Mouse (Mus musculus) brain, adult 2 months (tissue): ENCODE results near the gene Dusp13.

Experiments used
- DNase-seq: peaks from one replicate; pipeline ENCODE4 v3.0.0; 2011; ENCODE audit warnings: low read depth, low spot score

The Dusp13 gene

DNA sequence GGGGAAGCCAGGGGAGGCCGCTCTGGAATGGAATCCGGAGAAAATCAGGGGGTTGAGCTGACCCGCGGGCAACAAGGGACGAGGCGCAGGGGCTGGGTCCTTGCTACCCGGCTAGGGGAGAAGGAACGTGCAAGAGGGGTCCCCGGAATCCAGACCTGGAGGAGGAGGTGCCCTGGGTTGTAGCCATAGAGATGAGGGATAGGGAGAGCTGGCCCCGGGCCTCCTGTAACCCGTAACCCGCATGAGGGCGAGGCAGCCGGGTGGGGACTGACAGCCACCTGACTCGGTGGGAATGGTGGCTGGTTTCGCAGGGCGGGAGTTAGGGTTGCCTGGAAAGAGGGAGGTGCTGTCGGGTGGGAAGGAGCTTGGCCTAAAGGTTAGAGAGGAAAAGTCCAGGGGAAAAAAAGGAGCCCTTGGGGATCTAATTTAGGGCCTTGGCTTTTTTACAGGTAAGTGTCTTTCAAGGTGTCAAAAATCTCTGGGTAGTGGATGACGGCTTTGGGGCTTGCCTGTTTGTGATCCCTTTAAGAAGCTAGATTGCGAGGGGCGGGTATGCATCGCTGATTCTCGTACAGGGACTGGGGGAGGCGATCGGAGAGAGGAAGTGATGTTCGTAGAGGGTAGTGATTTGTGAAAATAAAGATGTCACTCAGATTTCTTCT, at the start of gene Dusp13:
Dusp13 (minus strand) TSS at position 301 of the 662 bp plus-strand sequence.
- DNase-seq = peak; percentile 90

DNA sequence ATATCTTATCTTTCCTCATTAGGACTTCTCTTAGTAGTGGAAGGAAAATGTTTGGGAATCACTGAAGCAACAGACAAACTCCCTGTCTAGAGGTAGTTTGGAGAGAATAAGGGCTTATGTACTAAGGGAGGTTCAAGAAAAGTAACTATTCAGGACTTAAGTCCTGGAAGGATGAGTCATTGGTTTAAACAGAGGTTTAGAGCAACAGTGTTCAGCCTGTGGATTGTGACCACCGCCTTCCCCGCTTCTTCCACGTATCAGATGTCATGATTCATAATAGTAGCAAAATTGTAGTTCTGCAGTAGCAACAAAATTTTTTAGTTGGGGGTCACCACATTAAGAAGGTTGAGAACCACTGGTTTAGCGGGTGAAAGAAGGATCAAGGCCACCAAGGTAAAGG, 49.7 kb upstream of the Dusp13 start:
- no peak for DNase-seq

DNA sequence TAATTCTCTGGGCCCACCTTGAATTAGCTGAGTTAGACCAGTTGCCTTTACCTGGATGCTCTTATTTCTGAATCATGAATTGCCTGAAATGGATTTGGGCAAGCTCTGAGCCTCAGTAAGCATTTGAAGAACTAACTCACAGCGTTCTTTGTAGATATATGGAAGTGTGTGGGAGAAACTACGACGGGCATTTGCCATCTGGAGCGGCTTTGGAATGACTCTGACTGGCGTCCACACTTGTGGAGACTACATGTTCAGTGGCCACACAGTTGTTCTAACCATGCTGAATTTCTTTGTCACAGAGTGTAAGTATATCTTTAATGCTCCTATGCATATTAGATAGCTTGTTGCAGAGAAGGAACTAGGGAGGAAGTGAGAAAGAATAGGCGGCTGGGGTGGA, 41.3 kb upstream of the Dusp13 start:
- peak; percentile 65 for DNase-seq

DNA sequence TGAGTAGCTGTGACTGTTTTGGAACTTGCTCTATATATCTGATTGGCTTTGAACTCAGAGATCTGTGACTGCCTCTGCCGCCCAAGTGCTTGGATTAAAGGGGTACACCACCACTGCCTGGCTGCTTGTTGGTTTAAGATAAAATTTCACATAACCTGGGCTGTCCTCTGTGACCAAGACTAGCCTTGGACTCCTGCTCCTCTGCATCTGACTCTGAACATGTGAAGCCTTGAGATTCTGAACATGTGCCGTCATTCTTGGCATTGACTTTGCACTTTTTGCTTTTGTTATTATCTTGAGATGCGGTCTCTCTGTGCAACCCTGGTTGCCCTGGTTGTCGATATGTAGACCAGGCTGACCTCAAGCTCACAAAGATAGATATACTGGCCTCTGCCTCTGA, 40.7 kb upstream of the Dusp13 start:
- no peak for DNase-seq

DNA sequence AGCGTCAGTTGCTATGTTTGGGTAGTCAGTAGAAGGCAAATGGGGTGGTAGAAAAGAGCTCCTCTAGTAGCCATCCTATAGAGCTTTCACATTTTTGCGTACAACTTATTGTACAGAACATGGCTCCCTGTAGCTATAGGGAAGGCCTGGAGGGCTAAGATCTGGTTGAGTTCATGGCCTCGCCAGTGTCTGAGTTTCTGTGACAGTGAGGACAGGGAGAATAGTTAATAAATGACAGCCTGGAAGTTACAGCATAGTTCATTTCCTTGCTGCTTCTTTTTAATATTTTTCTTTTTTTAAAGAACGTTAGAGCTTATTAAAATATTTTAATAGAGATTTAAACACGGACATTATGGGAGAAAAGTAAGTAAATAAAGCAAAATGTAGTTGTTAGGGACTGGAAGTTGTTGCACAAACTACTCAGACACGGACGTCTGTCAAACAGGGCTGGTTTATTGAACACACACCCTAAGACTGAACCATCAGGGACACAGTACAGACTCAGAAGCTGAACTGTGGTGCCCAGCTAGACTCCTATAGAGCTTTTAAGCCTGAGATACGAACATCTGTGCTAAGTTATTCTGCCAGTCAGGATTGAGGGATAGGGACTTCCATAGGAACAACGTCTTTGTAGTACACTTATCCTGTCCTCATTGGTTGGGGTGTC, 39.7 kb upstream of the Dusp13 start:
- no peak for DNase-seq

DNA sequence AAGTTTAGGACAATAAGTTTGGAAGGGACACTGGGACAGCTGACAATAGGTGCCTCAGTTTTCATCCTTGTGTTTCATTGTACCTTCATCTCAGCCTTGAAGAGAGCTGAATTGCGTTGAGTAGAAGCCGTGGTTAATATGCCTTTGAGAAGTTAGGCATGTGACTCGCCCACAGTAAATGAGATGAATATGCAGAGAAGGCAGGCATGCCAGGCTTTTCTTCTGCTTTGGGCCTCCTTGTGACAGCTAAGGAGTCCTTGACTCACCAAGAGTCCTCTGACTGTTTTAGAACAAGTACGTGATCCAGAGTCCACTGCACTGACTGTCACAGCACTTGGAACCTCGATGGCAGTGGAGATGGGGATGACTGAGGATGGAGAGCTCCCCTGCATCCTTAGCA, 37.1 kb upstream of the Dusp13 start:
- DNase-seq = peak; percentile 65

DNA sequence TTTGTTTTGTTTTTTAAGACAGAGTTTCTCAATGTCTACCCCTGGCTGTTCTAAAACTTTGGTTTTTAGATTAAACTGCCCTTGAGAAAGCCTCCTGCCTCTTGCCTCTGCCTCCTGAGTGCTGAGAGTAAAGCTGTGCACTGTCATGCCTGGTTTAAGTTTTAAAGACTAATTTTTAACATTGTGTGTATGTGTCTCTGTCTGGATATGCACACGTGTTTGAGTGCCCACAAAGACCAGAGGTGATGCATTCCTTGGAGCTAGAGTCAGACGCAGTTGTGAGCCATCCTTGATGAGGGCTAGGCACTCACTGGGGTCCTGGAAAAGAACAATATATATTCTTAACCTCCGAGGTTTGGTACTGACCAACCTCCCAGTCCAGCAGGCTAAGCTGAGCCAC, 36.4 kb upstream of the Dusp13 start:
- no peak for DNase-seq

DNA sequence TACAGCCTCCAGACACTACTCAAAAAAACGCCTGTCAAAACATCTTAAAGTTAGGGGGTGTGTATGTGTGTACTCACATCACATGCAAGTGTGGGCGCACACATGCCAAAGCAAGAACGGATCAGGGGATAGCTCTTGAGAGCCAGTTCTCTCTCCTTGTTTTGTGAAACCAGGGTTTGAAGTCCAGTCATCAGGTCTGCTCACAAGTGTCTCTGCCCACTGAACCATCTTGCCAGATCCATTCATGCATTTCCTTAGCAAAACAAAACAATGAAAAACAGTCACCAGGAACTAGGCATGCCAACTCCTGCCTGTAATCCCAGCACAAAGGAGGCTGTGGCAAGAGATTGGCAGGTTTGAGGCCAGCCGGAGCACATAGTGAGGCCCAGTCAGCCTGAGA, 35.5 kb upstream of the Dusp13 start:
- DNase-seq = no peak

DNA sequence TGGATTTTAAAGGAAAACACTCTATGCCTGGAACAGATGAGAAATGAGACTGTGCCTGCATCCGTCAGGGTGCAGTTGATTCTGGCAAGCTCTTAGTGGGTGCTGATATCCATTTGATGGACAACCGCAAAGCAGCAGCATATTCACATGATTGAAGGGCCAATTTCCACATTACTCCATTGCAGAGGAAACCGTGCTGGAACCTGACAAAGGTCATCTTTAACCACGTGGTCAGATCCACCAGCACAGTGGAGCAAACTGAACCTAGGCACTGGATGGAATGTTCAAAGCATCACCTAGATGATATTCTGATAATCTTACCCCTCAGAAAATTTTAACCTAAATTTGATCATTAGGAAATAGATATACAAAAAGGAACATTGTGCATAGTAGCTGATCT, 25.2 kb upstream of the Dusp13 start:
- DNase-seq = no peak

DNA sequence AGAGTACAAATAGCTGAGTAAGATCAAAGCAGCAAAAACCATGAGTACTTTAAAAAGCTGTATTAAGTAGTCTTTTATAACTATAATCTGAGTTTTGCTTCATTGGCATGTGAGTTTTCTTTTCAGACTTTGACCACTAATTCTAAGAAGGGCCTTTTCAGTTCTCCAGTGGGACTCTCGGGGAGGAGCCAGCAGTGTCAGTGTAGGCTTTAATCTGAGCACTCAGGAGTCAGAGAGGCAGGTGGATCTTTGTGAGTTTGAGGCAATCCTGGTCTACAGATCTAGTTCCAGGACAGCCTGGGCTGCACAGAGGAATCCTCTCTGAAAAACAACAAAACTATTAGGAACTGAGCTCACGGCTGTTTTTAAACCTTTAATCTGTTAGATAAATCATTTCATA, 23.0 kb upstream of the Dusp13 start:
- no peak for DNase-seq

DNA sequence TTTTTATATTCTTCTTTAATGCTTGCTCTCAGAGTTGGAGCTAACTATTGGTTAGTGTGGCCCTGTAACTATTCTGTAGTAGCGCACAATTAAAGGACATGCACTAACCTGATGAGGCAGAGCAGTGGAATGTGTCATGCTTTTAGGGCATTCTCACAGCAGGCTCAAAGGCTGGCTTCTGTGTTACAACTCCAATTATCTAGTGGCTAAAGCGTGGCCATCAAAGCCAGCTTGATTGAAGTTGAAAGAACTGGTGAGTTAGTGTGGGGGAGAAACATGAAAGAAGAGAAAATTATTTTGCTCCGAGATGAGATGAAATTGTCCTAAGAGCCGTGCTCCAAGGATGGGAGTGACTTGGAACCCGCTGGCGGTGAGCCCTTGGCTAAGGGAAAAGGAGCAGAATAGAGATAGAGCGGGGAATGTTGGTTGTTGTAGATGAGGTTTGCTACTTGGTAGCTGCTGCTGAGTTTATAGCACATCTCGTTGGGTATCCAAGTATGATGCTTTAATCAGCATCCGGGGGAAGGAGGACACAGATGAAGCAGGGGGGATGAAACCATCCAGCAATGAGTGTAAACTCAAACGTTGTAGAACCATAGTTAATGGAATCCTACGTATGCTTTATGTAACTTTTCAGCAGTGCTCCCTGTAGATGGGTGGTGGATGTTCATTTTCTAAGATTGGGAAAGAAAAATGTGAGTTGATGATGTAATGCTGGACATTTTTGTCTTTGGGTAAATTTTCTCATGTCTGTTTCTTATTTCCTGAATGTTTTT, 21.7 kb upstream of the Dusp13 start:
- DNase-seq = peak; percentile 33

DNA sequence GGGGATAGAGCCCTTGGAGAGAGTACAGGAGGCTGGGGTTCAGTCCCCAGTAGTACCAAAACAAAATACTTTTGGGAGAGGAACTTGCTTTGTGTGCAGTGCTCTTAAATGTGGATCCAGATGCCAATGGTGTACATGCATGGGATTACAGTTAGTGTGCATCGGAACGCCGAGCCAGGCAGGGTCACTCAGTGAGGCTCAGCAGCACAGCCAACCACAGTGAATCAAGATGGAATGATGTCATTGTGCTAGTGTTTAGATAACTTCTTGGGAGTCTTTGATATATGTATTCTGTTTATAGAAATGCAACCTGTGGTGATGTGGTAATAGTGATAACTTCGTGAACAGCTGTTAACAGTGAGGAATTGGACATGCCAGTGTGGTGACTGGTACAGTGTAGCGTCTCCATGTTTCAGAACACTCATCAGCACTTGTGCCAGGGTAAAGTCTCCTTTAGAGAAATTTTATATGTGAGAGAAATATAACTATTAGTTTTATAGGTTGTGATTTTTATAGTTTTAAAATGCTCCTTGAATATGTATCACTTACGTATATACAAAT, 15.5 kb upstream of the Dusp13 start:
- no peak for DNase-seq

DNA sequence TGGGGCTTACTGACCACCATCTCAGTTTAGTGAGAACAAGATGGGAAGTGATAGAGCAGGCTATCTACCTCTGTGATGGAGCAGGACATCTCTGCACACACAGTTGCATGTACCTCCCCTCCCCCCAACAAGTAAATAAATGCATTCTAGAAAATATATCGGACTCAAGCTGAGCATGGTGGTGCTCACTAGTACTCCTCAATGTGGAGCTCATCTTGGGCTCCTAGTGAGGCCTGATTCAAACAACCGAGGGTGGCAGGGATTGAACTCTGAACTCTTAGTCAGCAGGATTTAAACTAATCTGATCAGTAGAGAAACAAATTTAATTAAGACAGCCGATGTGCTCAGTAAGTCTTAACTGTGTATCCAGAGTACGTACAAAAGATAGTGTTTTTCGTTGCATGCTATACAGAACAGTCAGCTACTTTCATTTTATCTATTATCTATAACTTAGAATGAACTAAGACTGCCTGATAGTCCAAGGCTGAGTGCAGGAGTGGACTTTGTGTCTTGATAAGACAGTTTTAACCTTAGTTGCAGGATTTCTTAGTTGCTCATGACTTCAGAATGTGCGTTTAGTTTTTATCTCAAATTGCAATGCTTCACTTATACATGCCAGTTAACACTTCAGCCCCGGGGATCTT, 14.9 kb upstream of the Dusp13 start:
- no peak for DNase-seq

DNA sequence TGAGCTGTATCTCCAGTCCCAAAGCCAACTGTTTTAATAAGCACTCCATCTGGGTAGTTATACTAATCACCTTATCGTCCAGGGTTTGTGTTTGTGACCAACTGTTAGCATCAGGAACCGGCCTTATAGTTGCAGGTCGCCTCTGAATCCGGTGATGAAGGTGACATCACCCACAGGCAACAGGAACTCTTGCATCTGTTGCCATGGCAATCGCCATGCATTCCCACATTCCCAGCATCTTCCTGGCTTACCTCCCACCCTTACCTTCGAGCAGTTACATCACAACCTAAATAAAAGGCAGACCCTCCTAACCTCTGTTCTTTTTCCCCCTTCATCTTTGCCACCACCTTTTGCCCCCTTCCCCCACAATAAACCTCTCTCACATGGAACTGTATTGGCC, 13.7 kb upstream of the Dusp13 start:
- DNase-seq = peak; percentile 65

DNA sequence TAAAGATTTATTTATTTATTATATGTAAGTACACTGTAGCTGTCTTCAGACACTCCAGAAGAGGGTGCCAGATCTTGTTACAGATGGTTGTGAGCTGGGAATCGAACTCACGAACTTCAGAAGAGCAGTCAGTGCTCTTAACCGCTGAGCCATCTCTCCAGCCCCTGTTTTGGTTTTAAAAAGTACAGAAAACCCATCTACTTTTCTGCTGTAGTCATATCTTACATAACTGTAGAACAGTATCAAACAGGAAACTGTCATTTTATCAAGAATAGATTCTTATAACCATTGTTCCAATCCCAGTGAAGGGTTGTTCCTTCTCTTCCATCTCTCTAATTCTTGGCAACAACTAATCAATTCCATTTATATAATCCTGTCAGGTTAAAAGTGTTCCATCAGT, 12.8 kb upstream of the Dusp13 start:
- DNase-seq = no peak

DNA sequence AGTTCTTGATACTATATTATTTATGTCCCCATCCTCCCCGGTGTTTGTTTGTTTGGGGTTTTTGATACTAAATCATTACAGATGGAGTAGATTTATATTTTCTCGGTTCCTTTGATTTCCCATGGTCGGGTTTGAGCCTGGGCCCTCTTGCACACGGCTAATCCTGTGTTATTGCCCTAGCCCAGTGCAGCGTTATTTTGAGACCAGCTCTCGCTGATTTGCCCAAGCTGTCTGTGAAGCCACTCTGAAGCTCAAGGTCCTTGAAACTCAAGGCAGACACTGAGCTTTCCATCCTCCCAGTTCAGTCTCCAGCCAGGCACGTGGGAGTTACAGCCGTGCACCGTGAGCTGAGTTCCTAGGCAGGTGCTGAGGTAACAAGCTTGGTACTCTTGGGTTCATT, 10.6 kb upstream of the Dusp13 start:
- no peak for DNase-seq

DNA sequence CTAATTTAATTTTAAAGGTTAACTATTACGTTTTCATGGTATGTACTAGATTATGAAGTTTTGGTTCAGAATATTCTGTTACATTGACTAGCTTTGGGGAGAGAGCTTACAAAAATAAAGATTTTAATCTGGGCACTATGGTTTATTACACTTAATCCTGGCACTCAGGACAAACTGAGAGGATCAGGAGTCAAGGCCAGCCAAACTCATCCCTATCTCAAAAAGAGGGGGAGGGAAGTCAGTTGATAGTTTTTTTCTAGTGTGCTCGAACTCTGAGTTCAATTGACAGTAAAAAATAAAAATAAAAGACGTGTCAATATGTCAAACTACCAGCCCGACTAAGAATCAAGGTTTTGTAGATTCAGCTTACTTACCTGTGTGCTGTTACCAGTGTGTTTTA, 2.4 kb upstream of the Dusp13 start:
- no peak for DNase-seq

DNA sequence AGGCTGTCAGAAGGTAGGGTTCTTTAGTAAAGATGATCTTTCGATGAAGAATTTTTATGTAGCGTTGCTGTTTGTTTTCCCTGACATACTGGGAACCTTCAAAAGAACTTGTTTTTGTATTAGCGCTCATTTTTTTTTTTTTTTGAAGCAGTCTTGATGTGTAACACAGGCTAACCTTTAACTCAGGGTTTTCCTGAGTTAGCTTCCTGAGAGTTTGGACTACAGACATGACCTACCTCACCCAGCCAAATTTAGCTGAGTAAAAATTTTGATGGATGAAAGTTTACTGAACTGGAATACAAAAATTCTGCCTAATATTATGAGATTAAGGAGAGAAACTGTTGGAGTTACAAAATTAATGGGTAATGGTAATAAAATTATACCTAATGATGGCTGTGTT, 1.4 kb upstream of the Dusp13 start:
- DNase-seq = no peak

DNA sequence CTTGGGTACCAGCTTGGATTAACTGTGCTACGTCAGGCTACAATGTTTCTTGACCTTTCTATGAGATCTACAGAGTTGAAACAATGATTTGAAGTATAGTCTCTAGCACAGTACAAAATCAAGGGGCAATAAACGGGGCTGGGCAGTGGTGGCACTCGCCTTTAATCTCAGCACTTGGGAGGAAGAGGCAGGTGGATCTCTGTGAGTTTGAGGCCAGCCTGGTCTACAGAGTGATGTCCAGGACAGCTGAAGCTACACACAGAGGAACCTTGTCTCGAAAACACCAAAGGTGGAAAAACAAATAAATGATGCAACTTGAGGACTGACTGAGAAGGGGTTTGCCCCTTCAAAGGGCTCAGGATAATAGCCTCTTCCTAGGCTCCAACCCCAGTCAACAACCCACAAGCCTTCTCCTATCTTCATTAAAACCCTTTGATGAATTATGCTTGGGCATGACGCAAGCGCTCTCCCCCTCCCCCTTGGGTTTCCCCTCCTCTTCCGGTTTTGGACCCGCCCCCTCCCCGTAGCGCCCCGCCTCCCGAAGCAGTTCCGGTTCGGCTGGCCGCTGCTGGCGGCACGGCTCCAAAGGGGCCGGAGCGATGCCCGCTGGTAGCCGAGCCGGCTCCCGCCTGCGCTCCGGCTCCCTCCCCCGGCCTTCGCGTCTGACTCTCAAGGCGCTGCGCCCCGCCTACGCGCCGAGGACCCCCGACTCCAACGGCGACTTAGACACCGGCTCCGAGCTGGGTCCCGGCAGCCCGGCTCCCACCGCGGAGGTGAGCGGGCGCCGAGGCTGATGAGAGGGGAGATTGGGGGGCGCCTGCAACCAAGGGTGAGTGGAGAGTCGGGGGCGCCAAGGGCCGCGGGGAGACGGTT, 737 bp downstream of the Dusp13 start, which contains the start of gene Samd8:
Samd8 (plus strand) TSS at position 524 of the 873 bp plus-strand sequence.
- peak; percentile 96 for DNase-seq

DNA sequence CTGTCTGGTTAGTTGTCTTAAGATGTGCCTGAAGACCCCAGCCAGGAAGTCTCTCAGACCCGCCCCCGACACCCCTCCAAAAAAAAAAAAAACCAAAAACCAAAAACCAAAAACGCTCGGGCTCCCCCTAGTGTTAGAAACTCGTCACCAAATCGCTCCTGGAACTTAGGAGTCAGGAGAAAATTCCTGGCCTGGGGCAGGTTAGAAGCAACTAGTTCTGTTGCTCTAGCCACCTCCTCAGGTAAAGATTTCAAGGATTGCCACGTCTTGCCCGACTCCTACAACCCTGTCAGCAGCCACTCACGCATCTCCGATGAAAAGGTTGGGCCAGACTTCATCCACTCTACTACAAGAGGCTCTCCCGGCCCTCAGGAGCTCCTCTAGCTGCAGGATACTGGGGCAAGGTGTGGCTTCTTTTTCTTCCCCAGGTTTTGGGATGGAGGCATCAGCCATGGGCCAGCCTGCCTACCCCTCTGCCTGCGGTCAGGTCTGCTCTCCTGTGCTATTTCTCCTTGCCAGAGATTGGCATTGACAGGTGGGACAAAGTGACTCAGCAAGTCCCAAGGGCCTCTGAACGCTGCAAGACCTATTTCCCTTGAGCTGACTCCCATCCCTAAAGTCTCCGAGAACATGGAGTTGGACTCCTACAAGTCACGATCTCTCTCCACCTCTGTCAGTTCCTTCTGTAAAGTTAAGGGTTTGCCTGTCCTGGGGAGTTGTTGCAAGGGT, 2.7 kb downstream of the Dusp13 start:
- peak; percentile 56 for DNase-seq
